Mouse (Mus musculus) intestine, postnatal 0 days (tissue): Measurements from ENCODE around the gene Trabd2b. TPM values are rescaled to one million over a fixed set of nuclear protein-coding genes. Genes with fewer than 3 reads are reported as not detected.

Experiments
- ATAC-seq: fragments of 200-750 bp; cut with Nextera tagmentation; 2 replicates; pipeline ENCODE4 v1.8.0; 2017; ENCODE audit warnings: mild to moderate bottlenecking, moderate TSS enrichment, moderate library complexity
- H3K27ac ChIP-seq: fragments of 300-500 bp; sonication (generic); 2 replicates; pipeline ENCODE4 v1.5.1; 2014; ENCODE audit warnings: mild to moderate bottlenecking, low read depth, low read length, moderate library complexity
- H3K27me3 ChIP-seq: fragments of 300-500 bp; sonication (generic); replicated peaks from 2 replicates; pipeline ENCODE4 v1.6.1; 2014; ENCODE audit warnings: low read length, mixed read lengths; ENCODE audit not compliant: control insufficient read depth, insufficient read depth
- H3K36me3 ChIP-seq: fragments of 300-500 bp; sonication (generic); 2 replicates; pipeline ENCODE4 v1.6.1; 2014; ENCODE audit warnings: mild to moderate bottlenecking, moderate library complexity; ENCODE audit not compliant: control insufficient read depth, insufficient read depth
- H3K4me1 ChIP-seq: fragments of 300-500 bp; sonication (generic); replicated peaks from 2 replicates; pipeline ENCODE4 v1.6.1; 2014; ENCODE audit warnings: antibody characterized with exemption, low read length, mixed read lengths; ENCODE audit not compliant: control insufficient read depth, insufficient read depth
- H3K4me2 ChIP-seq: fragments of 300-500 bp; sonication (generic); replicated peaks from 2 replicates; pipeline ENCODE4 v1.6.1; 2014; ENCODE audit warnings: low read depth, mild to moderate bottlenecking, moderate library complexity
- H3K4me3 ChIP-seq: fragments of 300-500 bp; sonication (generic); 2 replicates; pipeline ENCODE4 v1.5.1; 2014; ENCODE audit warnings: low read depth, low read length
- H3K9ac ChIP-seq: fragments of 300-500 bp; sonication (generic); 2 replicates; pipeline ENCODE4 v1.6.1; 2014; ENCODE audit warnings: mild to moderate bottlenecking, low read depth, low read length
- H3K9me3 ChIP-seq: fragments of 300-500 bp; sonication (generic); 2 replicates; pipeline ENCODE4 v1.6.1; 2016; ENCODE audit warnings: mixed run types; ENCODE audit not compliant: control insufficient read depth
- CTCF ChIP-seq: sonication (generic); IDR thresholded peaks from 2 replicates; pipeline ENCODE4 v1.5.1; 2016; ENCODE audit warnings: low read depth, mild to moderate bottlenecking, control low read depth, antibody characterized with exemption, moderate library complexity
- WGBS: fragments of 180-500 bp; shearing (Covaris S2); extraction: QIAGEN DNeasy Blood & Tissue Kit; methylation state at CpG from one replicate; pipeline ENCODE4 v1.1.7; 2014; 5-methylcytosine and 5-hydroxymethylcytosine counted together
- polyA plus RNA-seq: library from polyadenylated mRNA; unstranded; fragments of >200 nt; fragmentation: Nextera tagmentation; extraction: Ambion mirVana; gene quantifications from 2 replicates; pipeline ENCODE4 v1.2.1, GENCODE M21; 2015

Trabd2b gene
- polyA plus RNA-seq, 1 experiment from 2014 or later: 0.20 TPM

GRCm38 (mm10) chr4:114542136-114542535, 135.6 kb downstream of the Trabd2b start:
- H3K4me1 ChIP-seq: no peaks in the 10 kb centered on the region; the same call in 1 of the 2 replicates
- 32% methylated on average over 4 of the region's 4 CpGs for WGBS

GRCm38 (mm10) chr4:114545481-114546200, 139.1 kb downstream of the Trabd2b start:
- Histone ChIP-seq H3K27ac (no peak overlapping the region), H3K9me3 (no peaks in the 10 kb centered on the region), H3K4me2 (no peak overlapping the region), H3K9ac (no peak overlapping the region), H3K27me3 (no peaks in the 10 kb centered on the region), H3K4me1 (no peaks in the 10 kb centered on the region; the same call in 1 of the 2 replicates), H3K36me3 (no peaks in the 10 kb centered on the region), H3K4me3 (no peak overlapping the region)
- peak; percentile 83 for ATAC-seq
- TF ChIP-seq CTCF: no peak
- 53% methylated on average over 3 of the region's 3 CpGs for whole genome bisulfite sequencing

More at GRCm38 (mm10) chr4:114542136-114542535, 135.6 kb downstream of the Trabd2b start:
- no peak for TF ChIP-seq CTCF
- Histone ChIP-seq H3K9me3 (no peaks in the 10 kb centered on the region), H3K4me3 (no peak overlapping the region), H3K9ac (no peak overlapping the region), H3K4me2 (no peak overlapping the region), H3K36me3 (no peaks in the 10 kb centered on the region), H3K27me3 (no peaks in the 10 kb centered on the region), H3K27ac (no peak overlapping the region)
- no peak for ATAC-seq

GRCm38 (mm10) chr4:114547658-114548448, 141.3 kb downstream of the Trabd2b start:
- Histone ChIP-seq H3K4me3 (no peak overlapping the region), H3K4me1 (no peaks in the 10 kb centered on the region; the same call in 1 of the 2 replicates), H3K9ac (no peak overlapping the region), H3K4me2 (no peak overlapping the region), H3K36me3 (no peaks in the 10 kb centered on the region), H3K27ac (no peak overlapping the region), H3K9me3 (no peaks in the 10 kb centered on the region), H3K27me3 (no peaks in the 10 kb centered on the region)
- ATAC-seq: no peak
- TF ChIP-seq CTCF: no peak
- 78% methylated on average over 8 of the region's 8 CpGs for WGBS

- Histone ChIP-seq H3K9ac (no peak overlapping the region), H3K27me3 (no peaks in the 10 kb centered on the region), H3K4me3 (no peak overlapping the region), H3K4me1 (no peaks in the 10 kb centered on the region; the same call in 1 of the 2 replicates), H3K27ac (no peak overlapping the region), H3K4me2 (no peak overlapping the region), H3K36me3 (no peaks in the 10 kb centered on the region), H3K9me3 (no peaks in the 10 kb centered on the region)
- ATAC-seq: no peak
- no peak for TF ChIP-seq CTCF
- 62% methylated on average over 3 of the region's 3 CpGs for WGBS
Observed at GRCm38 (mm10) chr4:114549487-114549886, 143.0 kb downstream of the Trabd2b start.

GRCm38 (mm10) chr4:114550471-114551156, 144.1 kb downstream of the Trabd2b start:
- Histone ChIP-seq H3K4me2 (no peak overlapping the region), H3K27me3 (no peaks in the 10 kb centered on the region), H3K9me3 (no peaks in the 10 kb centered on the region), H3K4me3 (no peak overlapping the region), H3K4me1 (no peaks in the 10 kb centered on the region; the same call in 1 of the 2 replicates), H3K9ac (no peak overlapping the region), H3K36me3 (no peaks in the 10 kb centered on the region), H3K27ac (no peak overlapping the region)
- 69% methylated on average over 11 of the region's 11 CpGs for WGBS
- TF ChIP-seq CTCF: no peak
- ATAC-seq: no peak

GRCm38 (mm10) chr4:114556880-114557279, 150.4 kb downstream of the Trabd2b start:
- no peaks in the 10 kb centered on the region for H3K36me3 ChIP-seq
- no peak overlapping the region for H3K27ac ChIP-seq
- H3K9ac ChIP-seq: no peak overlapping the region
- no peaks in the 10 kb centered on the region for H3K4me1 ChIP-seq
- H3K27me3 ChIP-seq: no peaks in the 10 kb centered on the region
- no peak for TF ChIP-seq CTCF
- no peak for ATAC-seq
- 64% methylated on average over 5 of the region's 5 CpGs for WGBS
- H3K9me3 ChIP-seq: no peaks in the 10 kb centered on the region
- no peak overlapping the region for H3K4me3 ChIP-seq
- no peak overlapping the region for H3K4me2 ChIP-seq
